Mouse (Mus musculus) B cell, adult (primary cell): ENCODE results near the gene Slc33a1. TPM values are rescaled to one million over a fixed set of nuclear protein-coding genes. Genes with fewer than 3 reads are reported as not detected.

Experiments
- total RNA-seq: library from RNA; stranded (reverse); gene quantifications from 4 replicates; pipeline ENCODE4 v1.2.4, GENCODE M21; 2023; ENCODE audit not compliant: inconsistent age

The Slc33a1 gene
- total RNA-seq: 9.6 to 11.0 TPM (median 10.3 TPM) in 4 replicates

DNA sequence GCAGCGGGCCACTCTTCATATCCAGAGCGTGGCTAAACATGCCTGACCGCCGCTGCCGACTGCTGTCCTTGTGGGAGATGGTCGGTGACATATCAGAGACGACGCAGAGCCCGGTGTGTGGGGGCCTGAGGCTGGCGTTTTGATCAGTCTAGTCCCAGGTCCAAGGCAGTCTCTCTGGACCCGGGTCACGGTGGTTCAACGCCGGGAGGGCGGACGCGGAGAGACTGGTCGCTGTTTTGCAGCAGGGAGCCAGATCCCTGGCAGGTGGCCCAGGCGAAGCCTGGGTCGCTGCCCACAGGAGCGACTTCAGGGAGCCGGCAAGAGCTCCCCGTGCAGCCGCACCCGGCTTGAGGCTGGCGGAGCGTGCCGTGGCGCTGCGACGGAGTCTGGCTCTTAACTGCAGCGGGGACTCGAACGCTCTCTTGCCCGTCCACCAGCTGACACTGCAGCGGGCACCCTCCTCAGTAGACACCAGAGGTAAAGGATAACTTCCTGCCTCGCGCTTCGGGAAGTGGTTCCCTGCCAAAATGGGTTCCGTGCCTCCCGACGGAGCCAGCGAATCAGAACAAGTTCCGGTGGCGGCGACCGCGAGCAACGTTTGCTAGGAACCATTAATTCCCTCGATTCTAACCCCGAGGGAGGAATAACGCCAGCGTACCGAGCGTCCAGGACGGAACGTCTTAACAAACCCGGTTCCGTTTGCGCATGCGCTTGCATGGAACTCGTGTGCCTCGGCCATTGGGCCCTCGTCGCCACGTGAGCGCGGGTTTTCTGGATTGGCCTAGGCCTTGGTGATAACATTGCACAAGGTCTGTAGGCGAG lies at the start of gene Slc33a1:
Gene Slc33a1, minus strand, starts transcription at position 669 of the 822 bp plus-strand sequence.

DNA sequence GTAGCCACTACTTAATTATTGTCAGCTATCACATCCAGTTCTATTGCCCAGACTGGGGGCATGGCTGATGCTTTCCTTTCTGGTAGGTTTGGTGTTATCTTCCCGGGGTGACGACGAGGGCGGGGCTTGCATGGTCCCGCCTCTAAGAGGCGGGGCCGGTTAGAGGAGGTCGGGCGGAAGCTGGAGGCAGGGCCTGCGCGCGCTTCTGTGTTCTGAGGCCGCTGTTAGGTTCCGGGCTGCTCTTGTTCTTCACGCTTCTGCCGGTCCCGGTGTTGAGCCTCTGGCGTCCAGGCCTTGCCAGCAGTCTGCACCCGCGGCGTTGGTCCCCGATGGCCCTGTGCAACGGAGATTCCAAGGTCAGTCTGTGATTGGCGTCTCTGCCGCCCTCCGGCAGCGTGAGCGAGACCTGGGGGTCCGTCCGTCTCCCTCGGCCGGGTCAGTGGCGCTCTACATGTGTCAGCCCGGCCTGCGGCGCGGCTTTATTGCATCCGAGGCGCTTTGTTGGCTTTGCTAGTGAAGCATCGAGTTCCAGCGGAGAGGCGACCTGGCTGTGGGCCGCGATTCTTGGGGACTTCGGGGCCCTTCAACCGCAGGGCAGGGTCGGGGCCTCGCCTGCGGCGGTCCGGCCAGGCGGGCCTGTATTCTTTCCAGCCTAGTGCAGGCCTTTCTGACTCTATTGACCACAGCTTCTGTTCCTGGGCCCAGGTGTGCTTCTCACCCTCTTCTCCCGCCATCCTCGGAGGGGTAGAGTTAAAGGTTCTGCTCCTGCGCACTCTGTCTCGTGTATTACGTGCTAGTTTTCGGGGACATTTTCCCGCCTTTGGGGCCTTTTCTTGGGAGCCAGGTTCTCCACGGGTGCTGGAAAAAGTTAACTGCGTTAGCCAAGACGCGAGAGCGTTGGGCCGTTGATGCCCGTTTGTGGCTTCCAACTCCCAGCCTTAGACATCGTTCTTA lies 11.7 kb upstream of the Slc33a1 start, which contains the start of gene Gmps:
Gene Gmps, plus strand, starts transcription at position 152 of the 954 bp plus-strand sequence.

DNA sequence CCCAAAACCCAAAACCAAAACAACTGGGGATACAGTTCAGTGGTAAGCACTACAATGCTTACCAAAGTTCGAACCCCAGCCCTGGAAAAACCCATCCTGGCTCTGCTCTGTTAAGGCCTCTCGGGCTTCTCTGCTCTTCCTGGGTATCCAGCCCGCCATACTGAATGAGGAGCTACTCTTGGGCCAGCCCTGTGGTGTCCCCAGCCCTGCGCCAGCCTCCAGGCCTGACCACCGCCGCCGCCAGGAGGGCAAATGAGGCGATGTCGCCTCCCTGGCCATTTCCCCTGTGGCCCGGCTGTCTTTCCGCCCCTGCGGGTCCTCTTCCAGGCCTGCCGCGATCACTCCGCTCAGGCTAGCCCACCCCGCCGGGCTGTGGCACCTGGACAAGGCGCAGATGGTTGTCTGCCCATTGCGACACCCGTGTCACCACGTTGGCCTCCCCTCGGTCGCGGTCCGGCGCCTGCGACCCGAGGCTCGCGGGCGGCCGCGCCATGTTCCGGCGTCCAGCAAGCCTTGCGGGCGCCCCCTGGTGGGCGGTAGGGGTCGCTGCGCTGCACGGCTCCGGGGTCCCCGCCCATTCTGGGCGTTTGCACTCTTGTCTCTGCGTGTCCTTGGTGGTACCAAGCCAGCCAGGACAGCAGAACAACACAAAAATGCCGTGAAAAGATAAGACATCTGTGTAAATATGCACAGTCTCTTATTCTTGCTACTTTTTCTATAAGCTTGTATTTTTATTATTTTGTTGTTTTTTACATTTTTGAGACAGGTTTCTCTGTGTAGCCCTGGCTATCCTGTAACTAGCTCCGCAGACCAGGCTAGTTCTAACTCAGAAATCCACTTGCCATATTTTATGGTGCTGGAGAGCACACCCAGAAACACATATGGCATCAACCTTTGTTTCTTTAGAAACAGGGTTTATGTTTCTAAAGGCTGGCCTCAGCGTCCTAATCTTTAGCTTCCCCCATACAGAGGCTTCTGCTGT lies 35.4 kb downstream of the Slc33a1 start, which contains the start of gene E130311K13Rik:
Gene E130311K13Rik, minus strand, starts transcription at position 595 of the 982 bp plus-strand sequence.

DNA sequence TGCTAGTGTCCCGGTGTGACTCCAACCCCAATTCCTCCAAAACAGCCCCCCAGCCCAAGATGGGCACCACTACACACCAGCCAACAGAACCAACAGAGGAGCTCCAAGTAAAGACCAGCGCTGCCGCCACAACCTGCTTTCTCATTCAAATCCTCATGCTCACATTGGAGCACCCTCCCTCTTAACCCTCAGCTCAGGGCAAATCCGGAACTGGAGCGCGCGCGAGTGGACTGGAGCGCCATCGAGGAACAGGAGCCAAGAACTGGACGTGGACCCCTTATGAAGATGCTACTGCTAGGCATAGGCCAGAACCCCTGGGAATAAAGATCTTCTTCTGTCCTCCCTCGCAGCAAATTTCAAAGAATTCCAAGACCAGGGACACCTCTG lies 65.3 kb downstream of the Slc33a1 start, which contains the start of gene Plch1:
Gene Plch1, minus strand, starts transcription at position 164 of the 387 bp plus-strand sequence.

Other genes starting within 250 kb of the Slc33a1 start
- 1.9 to 3.8 TPM (median 2.4 TPM) in 4 replicates for gene Plch1, start 65.3 kb downstream of the Slc33a1 start, total RNA-seq
- 3.1 to 4.9 TPM (median 3.5 TPM) in 4 replicates for gene E130311K13Rik, start 35.3 kb downstream of the Slc33a1 start, total RNA-seq
- 15.5 to 16.0 TPM (median 15.9 TPM) in 4 replicates for gene Gmps, start 11.3 kb upstream of the Slc33a1 start, total RNA-seq
- gene Vmn2r1, start 116.8 kb upstream of the Slc33a1 start, total RNA-seq: not detected in 4 replicates
- not detected in 4 replicates for gene Vmn2r2, start 177.2 kb upstream of the Slc33a1 start, total RNA-seq